Mouse (Mus musculus) urinary bladder, postnatal 4 days (tissue): ENCODE results near the gene Hmcn1.

ENCODE experiments used
- DNase-seq, 2 experiments: peaks; one replicate each; pipeline ENCODE4 v3.0.0; 2021 to 2022; ENCODE audit warnings: low spot score in 2 of 2

Gene Hmcn1

DNA sequence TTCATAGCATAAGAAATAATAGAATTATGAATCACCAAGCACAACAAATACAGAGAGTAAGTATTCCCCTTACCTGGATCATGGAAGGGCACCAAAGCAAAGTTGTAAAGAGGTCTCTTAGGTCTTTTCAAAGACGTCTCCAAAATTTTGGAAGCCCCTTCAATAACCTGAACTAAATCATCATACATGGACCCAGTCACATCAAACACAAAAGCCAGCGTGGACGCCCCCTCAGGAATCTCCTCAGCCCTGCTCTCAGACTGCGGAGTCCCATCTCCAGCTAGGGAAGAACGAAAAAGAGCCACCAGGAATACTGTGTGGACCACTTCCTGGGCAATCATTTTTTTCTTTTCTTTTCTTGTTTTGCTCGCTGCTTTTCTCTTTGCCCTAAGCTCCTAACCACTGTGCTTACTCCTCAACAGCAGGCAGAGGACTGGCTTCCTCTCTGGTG is 499 bp downstream of the Hmcn1 start:
- DNase-seq: no peak

GRCm38 (mm10) chr1:150991745-150992554 is 1.3 kb downstream of the Hmcn1 start:
- no peak for DNase-seq

- DNase-seq: no peak
These were observed 8.3 kb downstream of the Hmcn1 start for GRCm38 (mm10) chr1:150984888-150985287.

GRCm38 (mm10) chr1:150984092-150984503 is 9.1 kb downstream of the Hmcn1 start:
- no peak for DNase-seq

DNA sequence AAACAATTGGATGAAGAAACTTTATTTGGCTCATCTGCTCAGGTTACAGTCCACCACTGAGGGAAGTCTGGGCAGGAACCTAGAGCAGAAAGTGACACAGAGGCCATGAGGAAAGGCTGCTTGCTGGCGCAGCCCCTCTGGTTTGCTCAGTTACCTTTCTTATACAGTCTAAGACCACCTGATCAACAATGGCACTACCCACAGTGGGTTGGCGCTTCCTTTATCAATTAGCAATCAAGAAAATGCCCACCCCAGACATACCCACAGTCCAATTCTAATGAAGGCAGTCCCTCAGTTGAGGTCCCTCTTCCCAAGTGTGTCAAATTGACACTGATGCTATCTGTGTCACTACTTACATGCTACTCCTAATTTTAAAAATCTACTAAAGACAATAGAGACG is 14.6 kb downstream of the Hmcn1 start:
- DNase-seq: no peak

DNA sequence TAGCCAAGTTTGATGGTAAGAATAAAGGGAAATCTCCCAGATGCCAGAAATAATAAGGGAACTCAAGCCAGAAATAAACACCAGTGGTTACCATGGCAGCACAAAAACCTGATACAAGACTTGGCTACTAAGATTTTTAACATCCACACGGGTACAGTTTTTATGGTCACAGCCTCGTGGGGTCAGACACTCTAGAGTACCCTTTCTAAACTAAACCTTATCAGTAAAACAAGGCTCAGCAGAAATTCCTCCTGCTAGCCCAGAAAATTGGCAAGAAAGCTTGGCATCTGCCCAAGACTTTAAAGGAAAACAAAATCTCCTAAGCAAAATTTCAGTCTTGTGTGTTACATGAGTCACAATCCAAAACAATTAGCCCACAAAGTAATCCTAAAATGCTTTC is 17.0 kb downstream of the Hmcn1 start:
- no peak for DNase-seq

- DNase-seq: no peak
These were observed 33.7 kb downstream of the Hmcn1 start for GRCm38 (mm10) chr1:150959486-150960074.

GRCm38 (mm10) chr1:150951004-150951403 is 42.2 kb downstream of the Hmcn1 start:
- no peak for DNase-seq

- DNase-seq: no peak
These were observed 43.2 kb downstream of the Hmcn1 start for GRCm38 (mm10) chr1:150950046-150950445.

DNA sequence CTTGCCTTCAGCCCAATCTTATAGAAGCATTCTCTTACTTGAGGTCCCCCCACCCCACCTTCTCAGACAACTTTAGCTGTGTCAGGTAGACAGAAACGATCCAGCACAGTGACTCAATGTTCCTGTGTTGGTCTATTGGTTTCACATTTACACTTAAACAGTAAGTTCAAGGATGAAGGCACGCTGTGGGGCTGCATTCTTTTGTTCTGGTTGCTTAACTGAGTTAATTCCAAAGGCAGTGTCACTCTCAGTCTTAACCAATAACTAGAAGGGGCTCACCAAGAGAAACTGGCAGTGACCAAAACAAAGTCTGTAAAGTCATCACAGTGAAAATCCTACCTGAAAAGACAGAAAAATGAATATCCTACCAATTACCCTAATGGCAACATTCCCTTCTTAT is 44.3 kb downstream of the Hmcn1 start:
- no peak for DNase-seq

DNA sequence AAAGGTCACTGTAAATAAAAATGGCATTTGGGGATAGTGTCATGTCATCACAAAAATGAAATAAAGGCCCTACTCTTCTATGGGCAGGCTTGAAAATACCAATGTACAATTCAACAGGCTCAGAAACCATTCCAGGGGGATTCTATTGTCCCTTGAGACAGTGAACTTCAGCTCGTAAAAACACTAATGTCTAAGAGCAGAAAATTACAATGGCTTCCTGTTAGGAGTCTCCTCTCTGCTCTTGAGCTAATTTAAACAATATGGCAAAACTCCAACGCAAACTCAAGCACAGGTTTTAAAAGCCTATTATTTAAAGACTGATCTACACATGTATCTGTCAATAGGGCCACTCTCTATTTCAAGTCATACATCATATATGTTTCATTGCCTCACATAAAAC is 49.6 kb downstream of the Hmcn1 start:
- no peak for DNase-seq

DNA sequence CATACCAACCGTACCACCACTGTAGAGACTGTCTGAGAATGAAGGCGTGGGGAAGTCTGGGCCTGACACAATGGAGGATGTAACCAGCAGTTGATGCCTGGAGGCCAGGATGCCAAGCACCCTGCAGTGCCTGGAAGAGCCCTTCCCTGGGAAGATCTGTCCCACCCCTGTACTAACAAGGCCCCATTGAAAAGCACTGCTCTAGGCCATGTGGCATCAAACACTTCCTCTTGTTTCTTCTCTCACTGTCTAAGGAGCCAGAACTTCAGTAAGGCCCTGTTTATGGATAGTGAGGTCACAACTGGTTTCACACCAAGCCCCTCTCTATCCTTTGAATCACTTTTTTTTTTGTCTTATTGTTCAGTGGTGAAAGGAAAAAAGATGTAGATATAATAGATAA is 51.1 kb downstream of the Hmcn1 start:
- no peak for DNase-seq

DNA sequence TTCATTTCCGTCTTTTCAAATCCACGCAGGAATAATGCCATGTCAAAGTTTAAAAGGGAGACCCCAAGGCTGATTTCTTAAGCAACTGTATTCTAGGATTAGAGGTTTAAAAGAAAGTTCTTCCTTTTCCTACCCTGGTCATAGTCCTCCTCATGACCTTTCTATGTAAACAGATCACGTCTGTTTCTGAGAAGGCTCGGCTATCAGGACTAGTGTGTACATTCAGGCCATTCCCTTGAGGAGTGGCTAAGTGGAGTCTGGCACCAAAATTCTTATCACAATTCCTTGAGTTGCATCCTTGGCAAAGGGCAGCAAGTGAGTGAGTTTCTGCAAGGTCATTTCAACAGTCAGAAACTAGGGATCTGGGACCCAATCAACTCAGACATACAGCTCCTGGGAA is 56.4 kb downstream of the Hmcn1 start:
- no peak for DNase-seq

DNA sequence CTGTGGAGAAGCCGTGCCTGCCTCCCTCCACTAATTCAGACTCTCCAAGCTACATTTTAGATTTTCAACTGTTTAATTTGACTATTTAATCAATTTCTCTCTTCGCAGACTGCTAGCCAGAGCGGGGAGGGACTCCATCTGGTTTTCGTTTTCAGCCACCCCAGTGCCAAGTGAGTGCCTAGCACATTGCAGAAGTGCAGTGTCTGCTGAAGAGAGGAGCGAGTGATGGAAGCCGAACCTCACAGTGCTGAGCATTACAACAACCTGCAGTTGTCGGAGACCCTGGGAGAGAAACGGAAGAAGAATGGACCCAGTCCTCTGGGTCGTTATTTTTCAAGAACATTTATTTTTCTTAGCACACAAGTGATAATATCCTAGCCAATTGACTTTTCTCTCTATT is 59.6 kb downstream of the Hmcn1 start:
- no peak for DNase-seq

DNA sequence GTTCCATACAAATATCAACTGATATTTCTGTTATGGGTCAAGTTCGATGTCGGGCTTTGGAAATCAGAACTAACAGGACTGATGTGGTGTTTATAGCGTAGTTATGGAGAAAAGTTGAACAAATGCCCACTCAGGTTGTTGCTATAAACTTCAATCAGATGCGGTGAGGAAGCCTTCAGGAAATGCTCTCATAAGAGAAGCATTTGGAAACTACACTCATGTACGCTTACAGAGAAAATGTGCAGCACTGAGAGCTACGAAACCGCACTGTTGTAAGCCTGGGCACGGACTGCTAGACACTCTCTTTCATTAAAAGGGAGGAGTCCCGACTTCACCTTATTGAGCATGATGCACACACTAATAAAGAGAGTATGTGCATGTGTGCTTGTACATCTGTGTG is 72.4 kb downstream of the Hmcn1 start:
- DNase-seq: no peak

DNA sequence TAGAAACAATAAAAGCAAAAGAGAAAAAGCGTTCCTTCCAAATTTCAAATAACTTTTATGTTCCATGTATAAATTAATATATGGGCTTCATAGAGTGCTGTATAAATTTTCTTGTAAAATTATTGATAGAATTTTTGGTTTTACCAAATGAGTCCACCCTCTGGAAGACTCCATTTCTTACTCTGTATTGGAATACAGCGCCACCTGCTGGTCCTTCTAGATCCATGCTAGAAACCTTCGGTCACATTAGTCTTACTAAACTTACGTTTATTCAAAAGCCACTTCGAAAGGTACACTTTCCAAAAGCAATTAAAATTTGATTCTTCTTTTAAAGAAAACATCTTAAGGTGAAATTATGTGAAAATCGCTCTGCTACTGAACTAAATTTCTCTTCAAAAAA is 73.0 kb downstream of the Hmcn1 start:
- no peak for DNase-seq

- DNase-seq: no peak
These were observed 78.3 kb downstream of the Hmcn1 start for GRCm38 (mm10) chr1:150914936-150915335.

- DNase-seq: no peak
These were observed 79.6 kb downstream of the Hmcn1 start for GRCm38 (mm10) chr1:150913586-150914136.

DNA sequence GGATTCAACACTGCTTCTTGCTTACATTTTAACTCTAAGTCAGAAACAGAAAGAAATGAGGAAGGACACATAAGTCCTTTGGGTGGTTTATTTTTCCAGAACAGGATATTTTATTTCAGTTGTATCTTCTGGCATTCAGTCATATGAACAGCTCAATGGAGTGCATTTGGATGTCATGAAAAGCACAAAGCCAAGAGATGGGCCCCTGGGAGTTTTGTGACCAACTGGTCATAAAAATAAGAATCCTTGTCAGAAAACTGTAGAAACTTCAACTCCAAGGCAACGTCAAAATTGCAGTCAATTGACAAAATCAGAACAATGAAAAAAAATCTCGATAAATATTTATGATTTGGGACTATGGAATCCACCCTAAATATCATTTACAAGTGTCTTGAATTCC is 83.6 kb downstream of the Hmcn1 start:
- no peak for DNase-seq

- DNase-seq: no peak
These were observed 99.5 kb downstream of the Hmcn1 start for GRCm38 (mm10) chr1:150893677-150894188.

- no peak for DNase-seq
These were observed 103.2 kb downstream of the Hmcn1 start for GRCm38 (mm10) chr1:150890017-150890416.

GRCm38 (mm10) chr1:150886267-150886666 is 107.0 kb downstream of the Hmcn1 start:
- no peak for DNase-seq

GRCm38 (mm10) chr1:150878421-150878820 is 114.8 kb downstream of the Hmcn1 start:
- no peak for DNase-seq
